17 mouse cellular contexts compared by ENCODE assay signal in the genomic region with DNA sequence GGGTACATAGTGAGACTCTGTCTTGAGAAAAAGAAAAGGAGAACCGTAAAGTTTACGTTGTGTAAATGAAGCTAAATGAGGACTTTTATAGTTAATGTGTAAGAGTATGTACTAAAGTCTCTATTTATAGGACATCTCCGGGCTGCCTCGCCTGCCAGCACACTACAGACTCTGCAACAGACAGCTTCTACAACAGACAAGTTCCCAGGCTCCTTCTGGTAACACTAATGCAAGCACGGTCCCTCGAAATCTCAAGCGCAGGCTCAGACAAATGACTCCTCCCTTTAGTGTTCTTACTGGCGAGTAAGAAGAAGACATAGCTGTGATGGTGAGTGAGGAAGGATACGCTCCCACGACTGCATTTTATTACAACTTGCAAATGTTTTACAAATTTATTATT.
"Had no signal": no experiment of that assay in that cellular context is flagged by ENCODE, and none has a peak within 500 bp of the region (broad histone marks: within the 10 kb centered on the region; RNA-seq: fewer than 3 reads in every experiment).

No protein-coding gene starts in this region.

- H3K4me2 ChIP-seq: limb, embryonic 12.5 days; liver, embryonic 13.5 days; lung, embryonic 15.5 days; midbrain, embryonic 11.5 days; midbrain, embryonic 15.5 days; neural tube, embryonic 12.5 days had no signal

- H3K27me3 ChIP-seq: limb, embryonic 12.5 days; liver, embryonic 13.5 days; lung, embryonic 15.5 days; midbrain, embryonic 15.5 days; neural tube, embryonic 12.5 days had no signal

- H3K27ac ChIP-seq: layer of hippocampus, adult 2 months; left cerebral cortex, adult 2 months; limb, embryonic 12.5 days; liver, embryonic 13.5 days; lung, embryonic 15.5 days; macrophage; midbrain, embryonic 15.5 days; neural tube, embryonic 12.5 days; stomach, postnatal 0 days had no signal

- H3K4me3 ChIP-seq: layer of hippocampus, adult 2 months; left cerebral cortex, adult 2 months; limb, embryonic 12.5 days; liver, embryonic 13.5 days; lung, embryonic 15.5 days; megakaryocyte, embryonic 14.5 days; midbrain, embryonic 15.5 days; neural tube, embryonic 12.5 days had no signal

- H3K4me1 ChIP-seq: midbrain, embryonic 15.5 days; neural tube, embryonic 12.5 days had no signal

- H3K9ac ChIP-seq: limb, embryonic 12.5 days; liver, embryonic 13.5 days; liver, postnatal 0 days; lung, embryonic 15.5 days; midbrain, embryonic 15.5 days; neural tube, embryonic 12.5 days had no signal

- H3K36me3 ChIP-seq: liver, embryonic 13.5 days had no signal

- DNase-seq: kidney, postnatal 10 days; kidney, postnatal 4 days; liver; liver, embryonic 13.5 days; liver, postnatal 0 days; lung, postnatal 14 days; thymus, postnatal 4 days had no signal

- H3K9me3 ChIP-seq: limb, embryonic 12.5 days; liver, embryonic 13.5 days; lung, embryonic 15.5 days; megakaryocyte, embryonic 14.5 days; midbrain, embryonic 15.5 days; neural tube, embryonic 12.5 days had no signal

- ATAC-seq: liver, postnatal 0 days; midbrain, embryonic 15.5 days had no signal
